Mouse (Mus musculus): ENCODE results near the gene Oxsr1. TPM values are rescaled to one million over a fixed set of nuclear protein-coding genes. Genes with fewer than 3 reads are reported as not detected.
"Not testable (repeated sequence)": the region's sequence is repeated elsewhere in the genome, so short reads cannot be mapped to it uniquely, and the experiment has no call there.

The Oxsr1 gene
- total and polyA plus RNA-seq, 2 experiments from 2014 or later, result 9.6 to 41.0 TPM

GRCm38 (mm10) chr9:119268120-119268519 is 54.1 kb downstream of the Oxsr1 start:
- H3K36me3 ChIP-seq (ENCODE audit: insufficient read depth, low read length), result peaks cover 28% of the 10 kb centered on the region; the same call in 1 of the 2 replicates
- H3K4me1 ChIP-seq (ENCODE audit: insufficient read depth, low read length), result no peaks in the 10 kb centered on the region
- WGBS, result 88% methylated on average over 6 of the region's 6 CpGs
- no peaks in the 10 kb centered on the region for H3K27me3 ChIP-seq (ENCODE audit: insufficient read depth, low read length)
- H3K9me3 ChIP-seq (ENCODE audit: low read length), result no peaks in the 10 kb centered on the region
- ATAC-seq (no peak), DNase-seq (ENCODE audit: low spot score) (no peak)
- H3K9ac ChIP-seq (replicated peaks; ENCODE audit: low read length), result no peak overlapping the region
- no peak overlapping the region for H3K4me2 ChIP-seq (ENCODE audit: low read depth, low read length)
- H3K27ac ChIP-seq, result no peak overlapping the region
- no peak overlapping the region for H3K4me3 ChIP-seq (ENCODE audit: low read length)
- no peak for TF ChIP-seq CTCF (IDR thresholded peaks at IDR 0.05; ENCODE audit: low read depth)

GRCm38 (mm10) chr9:119266121-119266395 is 56.2 kb downstream of the Oxsr1 start:
- not testable (repeated sequence) for H3K4me1 ChIP-seq (ENCODE audit: insufficient read depth, low read length); H3K9ac ChIP-seq (replicated peaks; ENCODE audit: low read length); H3K27me3 ChIP-seq (ENCODE audit: insufficient read depth, low read length); H3K27ac ChIP-seq; H3K4me3 ChIP-seq (ENCODE audit: low read length); H3K9me3 ChIP-seq (ENCODE audit: low read length); DNase-seq (ENCODE audit: low spot score); ATAC-seq; H3K4me2 ChIP-seq (ENCODE audit: low read depth, low read length)
- 98% methylated on average over 5 of the region's 5 CpGs for WGBS
- peaks cover 31% of the 10 kb centered on the region; the same call in 1 of the 2 replicates for H3K36me3 ChIP-seq (ENCODE audit: insufficient read depth, low read length)

GRCm38 (mm10) chr9:119265373-119266120 is 56.7 kb downstream of the Oxsr1 start:
- not testable (repeated sequence) for H3K9ac ChIP-seq (replicated peaks; ENCODE audit: low read length); H3K4me1 ChIP-seq (ENCODE audit: insufficient read depth, low read length); ATAC-seq; H3K9me3 ChIP-seq (ENCODE audit: low read length); H3K4me3 ChIP-seq (ENCODE audit: low read length); H3K4me2 ChIP-seq (ENCODE audit: low read depth, low read length); H3K27me3 ChIP-seq (ENCODE audit: insufficient read depth, low read length); DNase-seq (ENCODE audit: low spot score); H3K27ac ChIP-seq
- H3K36me3 ChIP-seq (ENCODE audit: insufficient read depth, low read length), result peaks cover 31% of the 10 kb centered on the region; the same call in 1 of the 2 replicates
- WGBS, result 79% methylated on average over 1 of the region's 1 CpGs

GRCm38 (mm10) chr9:119263067-119263466 is 59.2 kb downstream of the Oxsr1 start:
- no peak for ATAC-seq
- Histone ChIP-seq H3K27me3 (ENCODE audit: insufficient read depth, low read length) (no peaks in the 10 kb centered on the region), H3K36me3 (ENCODE audit: insufficient read depth, low read length) (peaks cover 33% of the 10 kb centered on the region), H3K4me1 (ENCODE audit: insufficient read depth, low read length) (no peaks in the 10 kb centered on the region), H3K9ac (replicated peaks; ENCODE audit: low read length) (no peak overlapping the region), H3K4me3 (ENCODE audit: low read length) (no peak overlapping the region), H3K27ac (no peak overlapping the region), H3K4me2 (ENCODE audit: low read depth, low read length) (no peak overlapping the region), H3K9me3 (ENCODE audit: low read length) (no peaks in the 10 kb centered on the region)
- 92% methylated on average over 4 of the region's 4 CpGs for WGBS
- TF ChIP-seq CTCF (IDR thresholded peaks at IDR 0.05; ENCODE audit: low read depth), result no peak
- no peak for DNase-seq (ENCODE audit: low spot score)

GRCm38 (mm10) chr9:119260825-119261224 is 61.4 kb downstream of the Oxsr1 start:
- no peak for DNase-seq (ENCODE audit: low spot score)

GRCm38 (mm10) chr9:119258785-119259184 is 63.4 kb downstream of the Oxsr1 start:
- peaks cover 26% of the 10 kb centered on the region for H3K36me3 ChIP-seq (ENCODE audit: insufficient read depth, low read length)
- no peaks in the 10 kb centered on the region for H3K27me3 ChIP-seq (ENCODE audit: insufficient read depth, low read length)
- no peaks in the 10 kb centered on the region for H3K9me3 ChIP-seq (ENCODE audit: low read length)
- no peak for DNase-seq (ENCODE audit: low spot score)
- no peak overlapping the region for H3K4me3 ChIP-seq (ENCODE audit: low read length)
- TF ChIP-seq CTCF (IDR thresholded peaks at IDR 0.05; ENCODE audit: low read depth), result no peak
- WGBS, result 95% methylated on average over 2 of the region's 2 CpGs
- H3K4me1 ChIP-seq (ENCODE audit: insufficient read depth, low read length), result no peaks in the 10 kb centered on the region
- H3K27ac ChIP-seq, result no peak overlapping the region
- ATAC-seq, result no peak
- H3K9ac ChIP-seq (replicated peaks; ENCODE audit: low read length), result no peak overlapping the region
- H3K4me2 ChIP-seq (ENCODE audit: low read depth, low read length), result no peak overlapping the region

More at GRCm38 (mm10) chr9:119260825-119261224, 61.4 kb downstream of the Oxsr1 start:
- Histone ChIP-seq H3K36me3 (ENCODE audit: insufficient read depth, low read length) (peaks cover 34% of the 10 kb centered on the region), H3K4me2 (ENCODE audit: low read depth, low read length) (no peak overlapping the region), H3K9ac (replicated peaks; ENCODE audit: low read length) (no peak overlapping the region), H3K4me3 (ENCODE audit: low read length) (no peak overlapping the region), H3K4me1 (ENCODE audit: insufficient read depth, low read length) (no peaks in the 10 kb centered on the region), H3K27me3 (ENCODE audit: insufficient read depth, low read length) (no peaks in the 10 kb centered on the region), H3K27ac (no peak overlapping the region), H3K9me3 (ENCODE audit: low read length) (no peaks in the 10 kb centered on the region)
- 93% methylated on average over 2 of the region's 2 CpGs for WGBS
- ATAC-seq, result no peak
- TF ChIP-seq CTCF (IDR thresholded peaks at IDR 0.05; ENCODE audit: low read depth), result no peak

- Histone ChIP-seq H3K9ac (replicated peaks; ENCODE audit: low read length) (no peak overlapping the region), H3K4me1 (ENCODE audit: insufficient read depth, low read length) (no peaks in the 10 kb centered on the region), H3K36me3 (ENCODE audit: insufficient read depth, low read length) (peaks cover 26% of the 10 kb centered on the region), H3K27me3 (ENCODE audit: insufficient read depth, low read length) (no peaks in the 10 kb centered on the region), H3K4me2 (ENCODE audit: low read depth, low read length) (no peak overlapping the region), H3K4me3 (ENCODE audit: low read length) (no peak overlapping the region), H3K27ac (no peak overlapping the region), H3K9me3 (ENCODE audit: low read length) (no peaks in the 10 kb centered on the region)
- no peak for DNase-seq (ENCODE audit: low spot score)
- ATAC-seq, result no peak
- WGBS, result 91% methylated on average over 5 of the region's 5 CpGs
- TF ChIP-seq CTCF (IDR thresholded peaks at IDR 0.05; ENCODE audit: low read depth), result no peak
These were observed 64.1 kb downstream of the Oxsr1 start for GRCm38 (mm10) chr9:119258128-119258527.

All from hindbrain, postnatal 0 days (tissue).